Mouse (Mus musculus) c-Kit-positive CD71-negative TER-119-negative erythroid progenitor cells, embryonic 14.5 days (primary cell): Measurements from ENCODE around the gene Dhrs7b.
"Not testable (repeated sequence)": the region's sequence is repeated elsewhere in the genome, so short reads cannot be mapped to it uniquely, and the experiment has no call there.

ENCODE experiments used
- DNase-seq: peaks from one replicate; pipeline ENCODE4 v3.0.0-alpha.2; 2013; ENCODE audit warnings: low read depth

The Dhrs7b gene

DNA sequence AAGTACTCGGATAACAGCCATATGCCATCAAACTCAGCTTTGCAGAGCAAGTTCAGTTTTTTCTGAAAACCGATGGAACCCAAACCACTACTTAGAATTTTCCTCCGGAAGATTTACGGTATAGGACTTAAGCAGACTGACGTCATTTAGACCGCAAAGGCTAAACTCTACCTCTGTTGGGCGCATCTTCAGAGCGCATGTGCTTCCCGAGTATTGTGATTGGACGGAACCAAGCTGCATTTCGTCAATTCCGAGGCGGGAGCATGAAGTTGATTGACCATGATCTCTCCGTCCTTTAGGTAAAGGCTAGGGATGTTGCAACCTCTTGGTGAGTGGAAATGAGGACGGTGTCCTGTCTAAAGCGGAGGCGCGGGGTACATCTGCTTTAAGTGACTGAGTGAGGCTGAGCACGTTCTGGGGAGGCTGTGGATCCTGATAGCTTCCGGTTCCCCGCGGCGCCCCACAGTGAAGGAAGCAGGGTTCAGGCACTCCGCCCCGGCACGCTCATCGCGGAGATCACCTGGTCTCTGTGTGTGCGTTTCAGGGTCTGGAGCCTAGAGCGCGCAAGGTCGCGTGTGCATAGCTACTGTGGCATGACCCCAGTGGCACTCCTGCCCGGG is at the start of gene Dhrs7b:
Gene Dhrs7b (plus strand): TSS at position 199 of the 620 bp plus-strand sequence.
- DNase-seq: peak; percentile 96

- DNase-seq: no peak
Observed at GRCm38 (mm10) chr11:60784179-60784922, 46.1 kb upstream of the Dhrs7b start.

- no peak for DNase-seq
Observed at GRCm38 (mm10) chr11:60787595-60787994, 42.8 kb upstream of the Dhrs7b start.

GRCm38 (mm10) chr11:60790472-60790871 is 40.0 kb upstream of the Dhrs7b start:
- DNase-seq: no peak

- no peak for DNase-seq
Observed at GRCm38 (mm10) chr11:60796342-60796741, 34.1 kb upstream of the Dhrs7b start.

DNA sequence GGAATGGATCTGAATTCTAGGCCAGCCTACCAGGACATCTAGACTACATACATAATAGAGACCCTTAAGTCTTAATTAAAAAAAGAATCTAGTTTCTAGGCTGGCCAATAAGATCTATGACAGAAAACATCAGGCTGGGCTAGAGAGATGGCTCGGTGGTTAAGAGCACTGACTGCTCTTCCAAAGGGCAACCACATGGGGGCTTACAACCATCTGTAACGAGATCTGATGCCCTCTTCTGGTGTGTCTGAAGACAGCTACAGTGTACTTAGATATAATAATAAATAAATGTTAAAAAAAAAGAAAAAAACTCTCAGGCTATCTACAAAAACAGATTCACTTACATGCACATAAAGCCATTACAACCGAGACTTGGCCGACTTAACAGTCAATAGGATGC is 30.5 kb upstream of the Dhrs7b start:
- DNase-seq: no peak

GRCm38 (mm10) chr11:60800892-60801291 is 29.5 kb upstream of the Dhrs7b start:
- DNase-seq: no peak

DNA sequence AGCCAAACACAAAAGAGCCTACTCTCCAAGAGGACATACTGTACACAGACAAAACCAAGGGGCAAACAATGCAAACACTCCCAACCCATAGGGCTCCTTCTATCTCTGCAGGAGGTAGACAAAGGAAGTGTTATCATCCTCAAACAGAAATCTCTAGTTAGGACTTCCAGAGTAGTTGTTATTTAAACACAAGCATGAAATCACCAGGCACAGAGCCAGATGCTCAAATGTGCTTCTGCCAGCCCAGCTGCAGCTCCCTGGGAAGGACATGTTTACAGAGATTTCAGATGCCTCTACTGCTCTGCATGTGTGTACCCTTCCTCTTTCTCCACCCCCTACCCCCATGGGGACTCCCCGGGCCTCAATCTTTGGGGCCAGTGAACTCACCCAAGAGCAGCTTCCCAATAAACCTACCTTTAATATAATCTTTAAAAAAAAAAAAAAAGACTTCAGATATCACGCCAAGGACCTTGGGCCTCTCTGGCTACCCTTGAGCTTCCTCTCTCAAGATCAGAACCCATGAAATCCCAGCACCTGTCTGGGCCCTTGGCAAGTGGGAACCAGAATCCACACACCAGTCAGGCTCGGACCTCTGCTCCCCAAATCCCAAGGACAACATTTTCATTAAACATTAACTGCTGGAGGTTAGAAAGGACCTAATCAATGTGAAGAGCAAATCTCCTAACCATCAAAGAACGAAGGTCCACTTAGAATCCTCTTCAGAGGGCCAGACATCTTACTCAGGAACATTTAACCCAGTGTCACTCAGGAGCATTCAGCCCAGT is 22.0 kb upstream of the Dhrs7b start:
- no peak for DNase-seq

- DNase-seq: no peak
Observed at GRCm38 (mm10) chr11:60809546-60809945, 20.9 kb upstream of the Dhrs7b start.

GRCm38 (mm10) chr11:60810046-60810965 is 20.1 kb upstream of the Dhrs7b start:
- DNase-seq: no peak

- peak; percentile 89 for DNase-seq
Observed at GRCm38 (mm10) chr11:60811054-60811460, 19.4 kb upstream of the Dhrs7b start.

DNA sequence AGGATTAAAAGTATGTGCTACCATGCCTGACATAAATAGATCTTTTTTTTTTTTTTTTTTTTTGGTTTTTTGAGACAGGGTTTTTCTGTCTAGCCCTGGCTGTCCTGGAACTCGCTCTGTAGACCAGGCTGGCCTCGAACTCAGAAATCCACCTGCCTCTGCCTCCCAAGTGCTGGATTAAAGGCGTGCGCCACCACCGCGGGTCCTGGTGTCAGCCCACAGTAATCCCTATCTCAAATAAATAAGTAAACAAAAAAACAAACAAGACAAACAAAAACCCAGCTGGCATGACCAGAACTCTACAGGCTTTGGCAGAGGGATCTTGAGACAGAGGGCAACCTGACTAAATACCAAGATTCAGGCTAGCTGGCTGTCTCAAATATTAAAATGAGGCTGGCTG is 18.8 kb upstream of the Dhrs7b start, which contains the start of gene Shmt1:
Gene Shmt1 (minus strand): TSS at position 101 of the 400 bp plus-strand sequence.
- DNase-seq: not testable (repeated sequence)

DNA sequence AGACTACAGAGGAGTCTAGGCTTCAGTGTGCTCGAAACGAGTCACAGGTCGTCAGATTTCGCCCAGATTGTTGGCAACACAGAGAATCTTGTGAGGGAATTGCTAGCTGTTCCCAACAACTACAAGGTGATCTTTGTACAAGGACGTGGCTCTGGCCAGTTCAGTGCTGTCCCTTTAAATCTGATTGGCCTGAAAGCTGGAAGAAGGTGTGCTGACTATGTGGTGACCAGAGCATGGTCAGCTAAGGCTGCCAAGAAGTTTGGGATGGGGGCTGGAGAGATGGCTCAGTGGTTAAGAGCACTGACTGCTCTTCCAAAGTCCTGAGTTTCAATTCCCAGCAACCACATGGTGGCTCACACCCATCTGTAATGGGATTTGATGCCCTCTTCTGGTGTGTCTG is 14.0 kb upstream of the Dhrs7b start:
- no peak for DNase-seq

GRCm38 (mm10) chr11:60823771-60824170 is 6.7 kb upstream of the Dhrs7b start:
- DNase-seq: no peak

- DNase-seq: no peak
Observed at GRCm38 (mm10) chr11:60825191-60825590, 5.2 kb upstream of the Dhrs7b start.

- no peak for DNase-seq
Observed at GRCm38 (mm10) chr11:60826700-60827099, 3.7 kb upstream of the Dhrs7b start.

GRCm38 (mm10) chr11:60827241-60827945 is 3.0 kb upstream of the Dhrs7b start:
- DNase-seq: no peak

DNA sequence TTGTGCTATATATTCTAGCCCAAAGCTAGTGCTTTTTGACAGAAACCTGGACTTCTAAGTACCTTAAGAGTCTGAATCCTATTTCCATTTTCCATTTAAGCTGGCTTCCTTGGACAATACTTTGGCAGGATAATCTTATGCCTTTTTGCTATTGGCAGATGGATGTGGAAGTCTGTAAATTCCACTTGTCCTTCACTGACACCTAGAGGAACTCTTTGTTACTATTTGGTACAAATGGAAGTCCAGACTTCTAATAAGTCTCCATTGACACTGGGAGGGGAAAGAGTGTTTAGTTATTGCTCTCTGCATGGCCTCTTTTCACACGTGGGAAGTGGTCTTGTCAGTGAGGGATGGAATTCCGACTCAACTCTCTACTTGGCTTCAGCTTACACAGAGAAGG is 1.5 kb upstream of the Dhrs7b start:
- DNase-seq: no peak

- DNase-seq: no peak
Observed at GRCm38 (mm10) chr11:60836897-60837296, 6.5 kb downstream of the Dhrs7b start.

- DNase-seq: no peak
Observed at GRCm38 (mm10) chr11:60837644-60838406, 7.4 kb downstream of the Dhrs7b start.
